In the genomic region with DNA sequence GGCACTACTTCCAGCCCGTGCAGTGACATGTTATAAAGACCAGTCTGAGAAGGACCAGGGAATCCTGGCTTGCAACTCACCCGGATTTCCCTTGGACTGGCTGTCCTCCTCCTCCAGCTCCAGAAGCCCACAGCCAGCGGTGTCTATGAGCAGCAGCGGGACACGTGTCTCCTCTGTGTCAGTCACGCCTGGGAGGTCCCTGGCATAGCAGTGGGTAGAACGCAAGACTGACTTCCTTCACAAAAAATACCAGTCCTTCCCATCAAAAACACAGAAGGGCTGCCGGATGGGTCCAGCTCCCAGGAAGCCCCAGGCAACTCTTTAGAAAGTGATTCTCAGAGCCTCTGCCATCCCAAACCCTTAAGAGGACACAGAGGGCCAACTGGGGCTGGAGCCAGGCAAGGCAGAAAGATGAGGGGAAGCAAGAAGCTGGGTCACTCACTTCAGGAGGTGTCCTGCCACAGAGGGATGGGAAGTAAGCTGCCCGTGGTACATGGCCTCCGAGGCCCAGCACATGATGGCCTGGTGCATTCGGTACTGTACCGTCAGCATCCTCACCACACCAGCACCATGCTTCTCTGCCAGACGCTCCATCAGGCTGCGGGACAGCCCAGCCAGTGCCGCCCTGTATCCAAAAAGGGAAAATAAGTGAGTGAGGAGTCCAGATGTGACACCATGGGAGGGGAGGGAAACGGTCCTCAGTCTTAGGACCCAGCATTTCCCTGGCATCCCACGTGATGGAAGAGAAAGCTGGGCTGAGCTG, we compare ENCODE assay signal across 20 mouse cellular contexts. TPM values are rescaled to one million over a fixed set of nuclear protein-coding genes. Genes with fewer than 3 reads are reported as not detected.
DNase-seq lines count a peak whose midpoint lies in the region; ATAC-seq lines count a peak whose summit lies in the region.
"Had no signal": no experiment of that assay in that cellular context is flagged by ENCODE, and none has a peak within 500 bp of the region (broad histone marks: within the 10 kb centered on the region; RNA-seq: fewer than 3 reads in every experiment).

No protein-coding gene starts in this region.

- ATAC-seq in kidney, embryonic 15.5 days (replicated peaks; ENCODE audit: low FRiP score) = no peak
- ATAC-seq: intestine, postnatal 0 days had no signal

- peaks cover 97% of the 10 kb centered on the region for H3K36me3 ChIP-seq in kidney, embryonic 15.5 days
- H3K36me3 ChIP-seq in embryonic facial prominence, embryonic 10.5 days (replicated peaks) = peaks cover 100% of the 10 kb centered on the region
- peaks cover 100% of the 10 kb centered on the region for H3K36me3 ChIP-seq in limb, embryonic 10.5 days

- no peaks in the 10 kb centered on the region for H3K9me3 ChIP-seq in kidney, embryonic 15.5 days (replicated peaks)
- H3K9me3 ChIP-seq in embryonic facial prominence, embryonic 10.5 days = no peaks in the 10 kb centered on the region
- no peaks in the 10 kb centered on the region for H3K9me3 ChIP-seq in limb, embryonic 10.5 days (replicated peaks)
- H3K9me3 ChIP-seq: embryonic facial prominence, embryonic 15.5 days; forebrain, embryonic 10.5 days; limb, embryonic 12.5 days had no signal

- H3K27ac ChIP-seq in kidney, embryonic 15.5 days = no peak overlapping the region
- H3K27ac ChIP-seq in embryonic facial prominence, embryonic 10.5 days (replicated peaks) = no peak overlapping the region
- no peak overlapping the region for H3K27ac ChIP-seq in limb, embryonic 10.5 days
- H3K27ac ChIP-seq: embryonic facial prominence, embryonic 15.5 days; forebrain, embryonic 10.5 days; hindbrain, embryonic 14.5 days; limb, embryonic 12.5 days; macrophage had no signal

- H3K9ac ChIP-seq in kidney, embryonic 15.5 days = no peak overlapping the region
- H3K9ac ChIP-seq: embryonic facial prominence, embryonic 15.5 days; hindbrain, embryonic 14.5 days; limb, embryonic 12.5 days had no signal

- H3K4me1 ChIP-seq in kidney, embryonic 15.5 days = no peaks in the 10 kb centered on the region
- no peaks in the 10 kb centered on the region for H3K4me1 ChIP-seq in embryonic facial prominence, embryonic 10.5 days
- no peaks in the 10 kb centered on the region for H3K4me1 ChIP-seq in limb, embryonic 10.5 days
- H3K4me1 ChIP-seq: embryonic facial prominence, embryonic 15.5 days; forebrain, embryonic 10.5 days; limb, embryonic 12.5 days had no signal

- no peak overlapping the region for H3K4me3 ChIP-seq in kidney, embryonic 15.5 days (replicated peaks)
- no peak overlapping the region for H3K4me3 ChIP-seq in embryonic facial prominence, embryonic 10.5 days
- H3K4me3 ChIP-seq in limb, embryonic 10.5 days = no peak overlapping the region
- H3K4me3 ChIP-seq: embryonic facial prominence, embryonic 15.5 days; forebrain, embryonic 10.5 days; limb, embryonic 12.5 days; myocyte had no signal

- WGBS in kidney, embryonic 15.5 days = 93% methylated on average over 17 of the region's 17 CpGs
- 93% methylated on average over 17 of the region's 17 CpGs for WGBS in embryonic facial prominence, embryonic 10.5 days
- 93% methylated on average over 17 of the region's 17 CpGs for WGBS in limb, embryonic 10.5 days

- H3K4me2 ChIP-seq in kidney, embryonic 15.5 days = no peak overlapping the region
- H3K4me2 ChIP-seq: embryonic facial prominence, embryonic 15.5 days; hindbrain, embryonic 14.5 days; limb, embryonic 12.5 days had no signal

- H3K27me3 ChIP-seq in kidney, embryonic 15.5 days = no peaks in the 10 kb centered on the region
- H3K27me3 ChIP-seq in embryonic facial prominence, embryonic 10.5 days (replicated peaks; ENCODE audit: low read depth, poor library complexity, severe bottlenecking) = no peaks in the 10 kb centered on the region
- no peaks in the 10 kb centered on the region for H3K27me3 ChIP-seq in limb, embryonic 10.5 days (ENCODE audit: low read depth, poor library complexity, severe bottlenecking)
- H3K27me3 ChIP-seq: embryonic facial prominence, embryonic 15.5 days; limb, embryonic 12.5 days had no signal

- DNase-seq in kidney, adult 11 months = peak; percentile 1
- DNase-seq in right cerebral cortex, postnatal 10 days (ENCODE audit: low spot score in 2 of 2) = peak; percentile 16 to 17
- no peak for DNase-seq in right cerebral cortex, postnatal 14 days
- peak; percentile 5 for DNase-seq in embryonic facial prominence, embryonic 10.5 days (ENCODE audit: low spot score)
- DNase-seq in limb, embryonic 10.5 days (ENCODE audit: low spot score) = peak; percentile 22
- DNase-seq in kidney, adult 18-20 months = no peak
- DNase-seq: cerebellum, postnatal 10 days; gastrocnemius, postnatal 25 days; kidney, postnatal 36 days; layer of hippocampus, postnatal 36 days; midbrain, embryonic 14.5 days; thymus, postnatal 36 days had no signal

RNA-seq across cellular contexts. Expression of a gene that starts 14.3 kb away (rescaled TPM):
- 126 and 129 TPM in 2 replicates for polyA plus RNA-seq in kidney, embryonic 15.5 days (2015; fragmentation: Nextera tagmentation; extraction: Ambion mirVana)
- 143 and 148 TPM in 2 replicates for polyA plus RNA-seq in embryonic facial prominence, embryonic 10.5 days (2016; fragmentation: Nextera tagmentation; extraction: Ambion mirVana)
- polyA plus RNA-seq in limb, embryonic 10.5 days (2016; fragmentation: Nextera tagmentation; extraction: Ambion mirVana) = 153 and 161 TPM in 2 replicates

RNA-seq across cellular contexts. Expression of a gene that starts 14.4 kb away (rescaled TPM):
- 9.5 and 9.6 TPM in 2 replicates for polyA plus RNA-seq in kidney, embryonic 15.5 days (2015; fragmentation: Nextera tagmentation; extraction: Ambion mirVana)
- 12.3 and 13.8 TPM in 2 replicates for polyA plus RNA-seq in embryonic facial prominence, embryonic 10.5 days (2016; fragmentation: Nextera tagmentation; extraction: Ambion mirVana)
- polyA plus RNA-seq in limb, embryonic 10.5 days (2016; fragmentation: Nextera tagmentation; extraction: Ambion mirVana) = 12.6 and 15.1 TPM in 2 replicates

RNA-seq across cellular contexts. Expression of a gene that starts 53.7 kb away (rescaled TPM):
- 25.9 and 33.4 TPM in 2 replicates for polyA plus RNA-seq in kidney, embryonic 15.5 days (2015; fragmentation: Nextera tagmentation; extraction: Ambion mirVana)
- polyA plus RNA-seq in embryonic facial prominence, embryonic 10.5 days (2016; fragmentation: Nextera tagmentation; extraction: Ambion mirVana) = 4.5 and 5.7 TPM in 2 replicates
- 2.7 and 8.2 TPM in 2 replicates for polyA plus RNA-seq in limb, embryonic 10.5 days (2016; fragmentation: Nextera tagmentation; extraction: Ambion mirVana)

Comparison
In these comparisons a context has a peak if more than half of its experiments do, and no peak if none do; other contexts are left out.
1. DNase-seq: peak in kidney, adult 11 months (single experiment), right cerebral cortex, postnatal 10 days (2 of 2), embryonic facial prominence, embryonic 10.5 days (single experiment) and limb, embryonic 10.5 days (single experiment); none in right cerebral cortex, postnatal 14 days (single experiment) and kidney, adult 18-20 months (single experiment).